Mouse (Mus musculus) erythroblast, embryonic 14.5 days (primary cell): Measurements from ENCODE around the gene Dnajc10.

Experiments
- GATA1 ChIP-seq: IDR thresholded peaks from 2 replicates; pipeline ENCODE4 v1.6.1; 2012; ENCODE audit warnings: low read length, inconsistent platforms, mixed read lengths
- TAL1 ChIP-seq: IDR thresholded peaks from 3 replicates; pipeline ENCODE4 v1.6.1; 2012; ENCODE audit warnings: low read length, inconsistent platforms, mixed read lengths

DNA sequence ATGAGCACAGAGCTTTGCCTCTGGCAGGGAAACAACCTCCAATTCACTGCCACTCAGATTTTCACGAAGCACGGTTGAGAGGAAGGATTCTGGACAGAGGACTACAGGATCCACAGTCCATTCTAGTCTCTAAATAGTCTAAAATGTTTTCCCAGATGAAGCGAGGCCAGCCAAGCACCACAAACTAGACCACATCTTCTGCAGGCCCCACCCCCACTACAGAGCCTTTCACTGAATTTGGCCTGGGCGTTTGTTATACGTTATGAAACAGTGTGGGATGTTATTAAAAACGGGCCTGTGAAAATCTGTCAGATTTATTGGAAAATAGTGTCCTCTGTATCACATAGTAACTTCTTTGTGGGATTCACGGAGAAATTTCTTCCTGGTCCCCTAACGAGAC is 56.2 kb downstream of the Dnajc10 start:
- TF ChIP-seq TAL1 (no peak), GATA1 (no peak)
